Comparison of ENCODE assay signal across 8 mouse cellular contexts in genomic region chr1:120073519-120074306, GRCm38 (mm10). TPM values are rescaled to one million over a fixed set of nuclear protein-coding genes. Genes with fewer than 3 reads are reported as not detected.
A peak's percentile ranks its signal among the peaks of the same experiment; 100 is the strongest.
DNase-seq lines count a peak whose midpoint lies in the region; ATAC-seq and TF ChIP-seq lines count a peak whose summit lies in the region.

Gene Tmem37 (minus strand): TSS chr1:120074074.

- peak within 1 kb of the TSS; percentile 88 for H3K4me2 ChIP-seq in heart, postnatal 0 days (ENCODE audit: low read depth, low read length)

- DNase-seq in layer of hippocampus, adult 11-12 months (ENCODE audit: low spot score) = peak; percentile 37
- no peak for DNase-seq in layer of hippocampus, adult 8-10 months (ENCODE audit: low spot score in 2 of 2)
- DNase-seq in adrenal gland, postnatal 25 days = peak; percentile 89
- DNase-seq in forebrain, embryonic 10.5 days (ENCODE audit: extremely low spot score, low spot score) = peak; percentile 82
- peak; percentile 61 for DNase-seq in heart, postnatal 0 days (ENCODE audit: low spot score)
- peak; percentile 92 to 97 for DNase-seq in kidney, postnatal 25 days
- peak; percentile 34 for DNase-seq in right cerebral cortex, postnatal 4 days

- no peaks in the 10 kb centered on the region for H3K36me3 ChIP-seq in forebrain, embryonic 10.5 days (replicated peaks)
- no peaks in the 10 kb centered on the region for H3K36me3 ChIP-seq in heart, postnatal 0 days (replicated peaks; ENCODE audit: control insufficient read depth, insufficient read depth, low read length)

- ATAC-seq in heart, postnatal 0 days (ENCODE audit: insufficient read depth, low read depth) = peak; percentile 83
- peak; percentile 82 for ATAC-seq in megakaryocyte, adult 5-6 weeks (ENCODE audit: poor library complexity, severe bottlenecking)

- H3K4me1 ChIP-seq in forebrain, embryonic 10.5 days = peaks cover 46% of the 10 kb centered on the region
- H3K4me1 ChIP-seq in heart, postnatal 0 days (ENCODE audit: control insufficient read depth, insufficient read depth) = peaks cover 8% of the 10 kb centered on the region; the same call in 1 of the 2 replicates

- TF ChIP-seq CTCF in heart, postnatal 0 days (IDR thresholded peaks at IDR 0.05; ENCODE audit: low read depth) = no peak

- H3K4me3 ChIP-seq in forebrain, embryonic 10.5 days = peak within 1 kb of the TSS; percentile 51
- H3K4me3 ChIP-seq in heart, postnatal 0 days (ENCODE audit: low read depth, low read length) = peak within 1 kb of the TSS; percentile 47

- 1% methylated on average over 40 of the region's 40 CpGs for WGBS in forebrain, embryonic 10.5 days
- WGBS in heart, postnatal 0 days = 4% methylated on average over 34 of the region's 40 CpGs

- H3K9ac ChIP-seq in heart, postnatal 0 days (replicated peaks; ENCODE audit: low read depth, low read length) = peak within 1 kb of the TSS; percentile 8; the same call in 1 of the 2 replicates

- no peak for TF ChIP-seq EP300 in heart, postnatal 0 days (IDR thresholded peaks at IDR 0.05; ENCODE audit: low read depth)

- H3K27me3 ChIP-seq in forebrain, embryonic 10.5 days (ENCODE audit: poor library complexity, severe bottlenecking) = peaks cover 53% of the 10 kb centered on the region
- peaks cover 8% of the 10 kb centered on the region; the same call in 1 of the 2 replicates for H3K27me3 ChIP-seq in heart, postnatal 0 days (ENCODE audit: control insufficient read depth, insufficient read depth, low read length)

- peak within 1 kb of the TSS; percentile 59 for H3K27ac ChIP-seq in forebrain, embryonic 10.5 days
- no peak within 1 kb of the TSS for H3K27ac ChIP-seq in heart, postnatal 0 days (ENCODE audit: low read depth)

- H3K9me3 ChIP-seq in forebrain, embryonic 10.5 days = no peaks in the 10 kb centered on the region
- no peaks in the 10 kb centered on the region for H3K9me3 ChIP-seq in heart, postnatal 0 days (replicated peaks; ENCODE audit: control insufficient read depth, low read length)

RNA-seq across cellular contexts. Expression of gene Tmem37, which starts in this region (rescaled TPM):
- 1 to 10 TPM; 1.1 to 3.3 (median 1.5) TPM for total RNA-seq in layer of hippocampus, adult 8-10 months (2022)
- total RNA-seq in adrenal gland, postnatal 25 days (2021) = 9.2 and 10.3 TPM in 2 replicates
- polyA plus RNA-seq in forebrain, embryonic 10.5 days (2016; fragmentation: Nextera tagmentation; extraction: Ambion mirVana) = 6.7 TPM in 2 replicates
- total RNA-seq in heart, postnatal 0 days (2014; rRNA removed; ENCODE audit: low replicate concordance) = 0.23 and 7.8 TPM in 2 replicates
- 6.8 and 6.9 TPM in 2 replicates for polyA plus RNA-seq in heart, postnatal 0 days (2015; fragmentation: Nextera tagmentation; extraction: Ambion mirVana)
- total RNA-seq in megakaryocyte, adult 5-6 weeks (2015) = 1.0 TPM in 1 of 2 replicates, not detected in the other
- total RNA-seq in megakaryocyte, adult 5-6 weeks (2017) = not detected in 2 replicates

Comparison
In these comparisons a context has a peak if more than half of its experiments do, and no peak if none do; other contexts are left out.
1. DNase-seq: peak in layer of hippocampus, adult 11-12 months (single experiment), adrenal gland, postnatal 25 days (single experiment), forebrain, embryonic 10.5 days (single experiment), heart, postnatal 0 days (single experiment), kidney, postnatal 25 days (2 of 2) and right cerebral cortex, postnatal 4 days (single experiment); none in layer of hippocampus, adult 8-10 months (0 of 2).